Mouse (Mus musculus) thymus, postnatal 25 days (tissue): ENCODE measurements at regions not wholly inside any gene's neighbourhood (a gene's known extent, or its start where the extent isn't known, plus 50 kb on each side); places are given as distances from the start of the nearest gene placed in this dataset.

Experiments
- DNase-seq: peaks from one replicate; pipeline ENCODE4 v3.0.0; 2022

GRCm38 (mm10) chr9:46622255-46622654 is 302.5 kb upstream of the 4931429L15Rik start:
- DNase-seq, result no peak

DNA sequence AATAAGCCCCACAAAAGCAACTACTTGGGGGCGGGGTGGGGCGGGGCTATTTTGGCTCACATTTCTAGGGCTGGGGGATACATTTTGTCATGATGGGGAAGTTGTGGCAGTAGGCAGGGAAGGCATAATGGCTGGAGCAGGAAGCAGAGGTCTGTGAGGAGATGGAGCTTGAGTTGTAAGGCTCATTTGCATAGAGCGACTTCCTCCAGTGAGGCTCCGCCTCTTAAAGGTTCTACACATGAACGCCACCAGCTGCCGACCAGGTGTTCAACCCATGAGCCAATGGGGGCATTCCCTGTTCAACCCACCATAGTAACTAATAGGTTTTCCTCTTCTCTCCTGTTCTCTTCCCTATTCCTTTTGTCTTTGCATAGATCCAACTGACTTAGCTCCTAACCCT is 302.1 kb upstream of the 4931429L15Rik start:
- no peak for DNase-seq

DNA sequence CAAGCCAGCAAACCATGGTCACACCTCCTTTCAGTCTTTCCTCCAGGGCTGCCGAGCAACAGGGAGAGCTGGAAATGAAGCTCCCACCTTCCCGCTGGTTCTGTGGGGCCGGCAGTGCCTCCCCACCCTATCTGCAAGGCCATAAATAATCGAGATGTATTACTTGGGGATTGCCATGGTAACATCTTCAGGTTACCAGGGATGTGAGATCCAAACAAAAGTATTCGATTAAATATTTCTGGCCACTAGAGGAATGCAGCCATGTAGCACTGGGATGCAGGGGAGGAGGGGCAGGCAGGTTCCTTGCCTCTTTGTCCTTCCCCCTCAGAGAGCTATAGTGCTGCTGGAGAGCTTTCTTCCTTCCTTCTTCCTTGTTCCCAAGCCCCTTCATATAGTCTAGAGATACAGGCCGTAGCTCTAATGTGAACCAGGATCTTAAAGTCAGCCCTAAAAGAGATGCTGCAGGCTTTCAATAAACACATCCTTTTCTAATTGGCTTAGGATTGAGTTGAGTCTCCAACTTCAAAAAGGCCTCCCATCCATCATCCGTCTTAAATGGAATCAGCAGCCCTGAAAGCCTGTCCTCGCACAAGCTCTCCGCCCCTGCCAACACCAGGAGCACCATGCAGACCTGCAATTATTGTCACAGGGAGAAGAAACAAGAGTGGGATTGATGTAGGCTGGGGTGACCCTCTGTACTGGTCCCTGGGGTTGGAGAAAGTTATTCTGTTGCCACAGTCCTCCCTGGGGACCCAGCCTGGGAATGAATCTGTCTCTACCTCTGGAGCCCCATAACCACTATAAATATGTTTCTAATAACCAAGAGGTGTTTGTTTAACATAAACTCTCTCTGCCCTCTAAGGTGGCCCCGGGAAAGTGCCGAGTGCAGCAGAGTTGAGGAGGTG is 290.6 kb upstream of the 4931429L15Rik start:
- no peak for DNase-seq

- no peak for DNase-seq
These were observed 288.9 kb upstream of the 4931429L15Rik start for GRCm38 (mm10) chr9:46608695-46609094.

GRCm38 (mm10) chr9:46600803-46601202 is 281.0 kb upstream of the 4931429L15Rik start:
- no peak for DNase-seq

DNA sequence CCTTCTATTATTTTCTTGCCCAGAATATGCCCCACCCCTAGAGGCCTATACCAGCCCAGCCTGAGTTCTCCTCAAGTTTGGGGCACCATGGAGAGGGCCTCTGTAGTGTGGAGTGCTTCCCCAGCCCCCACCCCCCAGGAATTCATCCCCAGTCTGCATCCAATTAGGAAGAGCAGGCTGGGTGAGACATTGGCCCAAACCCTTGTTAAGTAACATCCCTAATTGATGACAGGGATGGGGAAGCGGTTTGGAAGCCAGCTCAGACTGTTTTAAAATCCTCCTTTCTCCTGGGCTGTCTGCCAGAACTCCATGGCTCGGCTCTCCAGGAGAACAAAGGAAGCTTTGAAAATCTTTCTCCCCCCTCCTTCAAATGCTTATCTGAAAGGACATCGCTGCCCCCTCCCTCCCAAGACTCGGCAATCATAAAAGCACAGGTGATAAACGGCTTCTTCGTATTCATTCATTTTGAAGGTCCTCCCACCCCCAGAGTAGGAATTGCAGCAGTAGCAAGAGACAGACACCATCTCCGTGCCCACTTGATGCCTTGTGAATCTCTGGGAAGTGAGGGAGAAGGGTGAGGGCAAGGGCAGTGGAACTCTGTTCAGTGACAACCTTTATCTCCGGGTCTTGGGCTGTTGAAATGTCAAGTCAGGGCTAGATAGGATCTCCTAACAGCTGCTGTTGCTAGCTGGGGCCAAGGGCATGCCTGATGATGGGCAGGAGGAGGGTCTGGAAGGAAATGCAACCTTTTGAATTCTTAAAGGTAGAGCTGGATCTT is 280.3 kb upstream of the 4931429L15Rik start:
- no peak for DNase-seq

- no peak for DNase-seq
These were observed 278.7 kb upstream of the 4931429L15Rik start for GRCm38 (mm10) chr9:46598518-46598917.

DNA sequence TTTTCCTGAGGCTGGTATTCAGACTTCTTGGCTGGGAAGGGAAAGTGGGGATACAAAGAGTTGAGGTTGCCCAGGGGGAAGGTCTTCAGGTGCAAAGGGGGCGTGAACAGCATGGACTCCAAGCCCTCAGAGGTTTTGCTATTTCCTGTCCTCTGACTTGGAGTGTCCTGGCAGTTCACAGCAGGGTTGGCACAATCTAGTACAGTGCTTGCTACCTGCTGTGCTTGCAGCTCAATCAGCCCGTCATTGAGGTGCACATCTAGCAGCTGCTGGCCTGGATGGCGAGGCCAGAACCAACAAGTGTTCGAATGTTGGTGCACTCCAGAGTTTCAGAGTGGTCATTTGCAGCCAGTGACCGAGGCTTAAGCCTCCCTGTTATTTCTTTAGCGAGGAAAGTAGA is 273.7 kb upstream of the 4931429L15Rik start:
- DNase-seq, result no peak

- DNase-seq, result no peak
These were observed 273.1 kb upstream of the 4931429L15Rik start for GRCm38 (mm10) chr9:46592908-46593307.

- no peak for DNase-seq
These were observed 267.0 kb upstream of the 4931429L15Rik start for GRCm38 (mm10) chr9:46586818-46587217.

- no peak for DNase-seq
These were observed 262.1 kb upstream of the 4931429L15Rik start for GRCm38 (mm10) chr9:46581844-46582243.

DNA sequence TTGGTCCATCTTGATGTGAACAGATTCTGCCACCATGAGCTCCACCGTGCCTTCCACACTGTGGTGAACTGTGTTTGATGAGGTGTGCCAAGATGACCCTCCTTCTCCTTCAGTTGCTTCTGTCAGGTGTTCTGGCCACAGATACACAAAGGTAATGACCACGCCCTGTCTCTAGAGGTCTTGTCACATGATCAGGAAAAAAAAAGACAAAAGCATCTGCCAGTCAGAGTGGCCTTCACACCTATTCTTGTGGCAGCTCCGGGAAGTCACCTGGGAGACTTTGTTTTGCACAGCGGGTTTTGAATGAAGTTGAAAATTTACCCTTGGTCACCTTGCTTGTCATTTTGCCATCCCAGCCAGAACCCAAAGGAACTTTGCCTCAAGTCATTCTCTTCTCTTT is 242.5 kb upstream of the 4931429L15Rik start:
- no peak for DNase-seq

- no peak for DNase-seq
These were observed 238.7 kb upstream of the 4931429L15Rik start for GRCm38 (mm10) chr9:46558481-46558880.

DNA sequence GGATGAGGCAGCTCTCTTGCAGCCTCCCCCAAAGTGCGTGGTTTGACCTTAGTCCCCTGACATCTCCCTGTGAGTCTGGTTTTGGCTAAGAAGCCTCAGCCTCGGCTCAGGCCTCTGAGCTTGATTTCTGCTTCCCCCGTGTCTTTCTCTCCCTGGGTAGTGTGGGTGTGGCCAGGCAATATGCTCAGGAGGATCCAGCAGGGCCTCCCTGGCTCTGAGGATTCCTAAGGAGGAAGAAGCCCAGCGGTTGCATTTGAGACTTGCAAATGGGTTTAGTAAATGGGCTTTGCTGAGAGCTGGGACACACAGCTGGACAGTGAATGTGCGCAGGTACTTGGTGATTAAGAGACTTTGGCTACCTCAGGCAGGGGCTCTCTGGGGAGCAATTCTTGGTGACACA is 238.0 kb upstream of the 4931429L15Rik start:
- no peak for DNase-seq

DNA sequence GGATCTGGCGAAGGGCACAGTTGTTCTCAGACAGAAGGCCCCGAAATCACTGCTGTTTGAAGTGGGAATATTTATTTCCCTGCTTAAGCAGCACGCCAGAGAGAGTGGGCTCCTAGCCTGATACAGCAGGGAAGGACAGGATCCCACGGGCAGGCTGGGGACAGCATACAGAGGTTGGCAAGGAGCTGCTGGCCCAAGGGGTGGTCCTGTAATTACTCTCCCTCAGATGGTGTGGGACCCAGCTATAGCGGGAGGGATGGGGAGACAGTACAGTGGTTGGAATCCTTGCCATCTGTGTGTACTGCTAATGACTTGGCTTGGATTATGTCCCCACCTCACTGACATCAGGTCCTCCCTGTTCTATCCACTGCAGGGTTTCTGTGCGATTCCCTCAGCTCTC is 235.4 kb upstream of the 4931429L15Rik start:
- DNase-seq, result no peak

DNA sequence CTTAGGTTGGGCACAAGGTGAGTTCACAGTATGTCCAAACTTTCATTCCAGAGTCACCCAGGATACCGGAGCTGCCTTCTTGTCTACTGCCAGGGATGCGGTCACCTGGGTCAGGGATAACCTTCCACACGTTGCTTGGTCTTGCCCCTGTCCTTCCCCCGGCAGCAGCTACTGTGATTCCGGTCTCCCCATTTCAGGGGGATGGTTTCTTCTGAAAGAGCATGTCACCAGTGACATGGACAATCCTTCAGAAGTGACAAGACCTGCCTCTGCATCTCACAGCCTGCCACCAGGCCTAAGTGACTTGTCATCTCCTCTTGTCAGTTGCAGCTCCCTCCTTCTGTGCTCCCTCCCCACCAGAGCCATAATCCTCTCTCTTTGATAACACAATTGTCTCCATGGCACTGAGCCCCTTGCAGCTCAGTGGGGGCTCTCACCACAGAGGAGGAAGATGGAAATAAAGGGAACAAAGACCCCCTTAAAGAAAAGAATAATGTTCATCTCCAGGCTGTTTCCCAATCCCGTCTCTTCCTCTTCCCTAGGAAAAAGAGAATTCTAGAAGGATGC is 234.9 kb upstream of the 4931429L15Rik start:
- DNase-seq, result no peak

DNA sequence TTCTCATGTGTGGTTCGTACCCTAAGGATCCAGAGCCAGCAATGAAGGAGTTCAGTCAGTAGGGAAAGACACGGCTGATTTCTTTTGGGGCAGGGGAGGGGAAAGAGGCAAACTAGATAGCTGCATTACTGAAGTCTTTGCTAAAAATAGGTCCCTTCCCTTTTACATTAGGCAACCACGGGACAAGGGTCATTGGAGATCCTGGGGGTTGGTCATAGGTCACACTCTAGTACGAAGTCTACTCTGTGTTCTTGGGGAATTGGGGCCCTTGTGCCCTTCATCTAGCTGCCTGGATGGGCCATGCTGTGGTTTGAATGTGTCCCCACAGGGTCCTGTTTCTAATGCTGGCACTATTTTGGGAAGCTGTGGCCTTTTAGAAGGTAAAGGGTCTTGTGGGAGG is 229.6 kb upstream of the 4931429L15Rik start:
- no peak for DNase-seq

DNA sequence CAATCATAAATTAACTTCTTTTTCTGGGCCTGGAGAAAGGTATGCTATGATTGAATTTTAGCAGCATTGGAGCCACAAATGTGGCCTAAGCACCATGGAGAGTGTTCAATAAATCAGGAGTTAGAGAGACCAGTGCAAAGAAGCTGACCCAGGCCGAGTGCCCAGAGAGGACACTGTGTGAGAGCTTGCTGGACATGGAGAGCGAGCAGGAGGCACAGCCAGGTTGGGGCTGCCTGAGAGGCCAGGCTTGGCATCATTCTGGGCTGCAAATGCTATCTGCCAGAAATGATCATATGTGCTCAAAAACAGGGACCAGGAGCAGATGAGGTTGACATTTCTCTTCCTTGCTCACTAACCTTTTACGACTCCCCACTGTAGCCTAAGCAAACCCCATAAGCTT is 224.5 kb upstream of the 4931429L15Rik start:
- no peak for DNase-seq

GRCm38 (mm10) chr9:46541001-46541400 is 221.2 kb upstream of the 4931429L15Rik start:
- no peak for DNase-seq

- no peak for DNase-seq
These were observed 218.8 kb upstream of the 4931429L15Rik start for GRCm38 (mm10) chr9:46538616-46539015.

DNA sequence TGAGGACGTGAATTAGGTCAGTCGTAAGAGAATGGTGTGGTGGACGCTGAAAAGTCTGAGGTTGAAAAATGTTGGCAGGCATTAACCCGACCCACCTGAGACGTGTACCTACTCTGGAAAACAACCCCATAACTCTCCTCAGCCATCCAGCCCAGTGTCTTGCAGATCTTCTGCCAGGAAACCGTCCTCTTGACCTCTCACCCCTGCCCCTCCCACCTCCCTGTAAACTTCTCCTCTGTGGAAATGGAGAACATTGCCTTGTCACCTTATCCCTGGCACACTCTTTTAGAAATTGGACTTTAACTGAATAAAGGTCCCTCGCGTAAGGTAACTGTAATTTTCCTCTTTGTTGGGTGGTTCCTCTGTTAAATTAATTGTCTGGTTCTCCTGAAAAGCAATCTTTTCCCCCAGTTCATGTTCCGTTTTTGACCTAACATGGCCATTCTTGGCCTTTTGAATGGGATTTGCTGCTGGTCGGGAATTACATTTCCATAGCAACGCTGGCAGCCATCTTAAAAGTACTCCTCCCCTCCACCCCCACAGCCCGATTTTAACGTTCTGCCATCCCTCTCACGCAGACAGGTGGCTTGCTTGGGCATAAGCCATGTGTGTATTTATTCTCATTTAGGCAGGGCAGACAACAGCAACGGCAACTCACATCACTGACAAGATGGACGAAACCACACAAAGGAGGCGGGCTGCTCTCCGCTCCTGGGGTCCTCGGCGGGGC is 196.8 kb upstream of the 4931429L15Rik start:
- DNase-seq, result no peak

GRCm38 (mm10) chr9:46512276-46513051 is 192.7 kb upstream of the 4931429L15Rik start:
- no peak for DNase-seq
